Mouse (Mus musculus) limb, embryonic 15.5 days (tissue): ENCODE results near the gene Znrf1. TPM values are rescaled to one million over a fixed set of nuclear protein-coding genes. Genes with fewer than 3 reads are reported as not detected.
"Not testable (repeated sequence)": the region's sequence is repeated elsewhere in the genome, so short reads cannot be mapped to it uniquely, and the experiment has no call there.

ENCODE experiments used
- ATAC-seq: fragments of 200-750 bp; cut with Nextera tagmentation; 2 replicates; pipeline ENCODE4 v1.8.0; 2017; ENCODE audit warnings: low read depth, moderate TSS enrichment; ENCODE audit not compliant: insufficient number of reproducible peaks, low FRiP score, low TSS enrichment
- H3K27ac ChIP-seq: fragments of 300-500 bp; sonication (generic); 2 replicates; pipeline ENCODE4 v1.5.1; 2015; ENCODE audit warnings: moderate library complexity, mild to moderate bottlenecking, inconsistent platforms
- H3K27me3 ChIP-seq: fragments of 300-500 bp; sonication (generic); 2 replicates; pipeline ENCODE4 v1.6.1; 2015; ENCODE audit warnings: inconsistent platforms
- H3K36me3 ChIP-seq: fragments of 300-500 bp; sonication (generic); 2 replicates; pipeline ENCODE4 v1.6.1; 2015; ENCODE audit warnings: inconsistent platforms
- H3K4me1 ChIP-seq: fragments of 300-500 bp; sonication (generic); 2 replicates; pipeline ENCODE4 v1.6.1; 2015; ENCODE audit warnings: inconsistent platforms
- H3K4me2 ChIP-seq: fragments of 300-500 bp; sonication (generic); 2 replicates; pipeline ENCODE4 v1.6.1; 2015; ENCODE audit warnings: mild to moderate bottlenecking, inconsistent platforms
- H3K4me3 ChIP-seq: fragments of 300-500 bp; sonication (generic); 2 replicates; pipeline ENCODE4 v1.5.1; 2015; ENCODE audit warnings: mild to moderate bottlenecking, inconsistent platforms
- H3K9ac ChIP-seq: fragments of 300-500 bp; sonication (generic); 2 replicates; pipeline ENCODE4 v1.6.1; 2015; ENCODE audit warnings: inconsistent platforms
- H3K9me3 ChIP-seq: fragments of 300-500 bp; sonication (generic); 2 replicates; pipeline ENCODE4 v1.6.1; 2016; ENCODE audit warnings: inconsistent platforms
- WGBS: fragments of 180-500 bp; shearing (Covaris S2); methylation state at CpG from one replicate; pipeline ENCODE4 v1.1.7; 2015; 5-methylcytosine and 5-hydroxymethylcytosine counted together
- polyA plus RNA-seq: library from polyadenylated mRNA; unstranded; fragments of >200 nt; fragmentation: Nextera tagmentation; extraction: Ambion mirVana; gene quantifications from 2 replicates; pipeline ENCODE4 v1.2.1, GENCODE M21; 2015

Znrf1 gene
- 21.9 and 28.4 TPM in 2 replicates for polyA plus RNA-seq

GRCm38 (mm10) chr8:111536031-111536977 lies at the start of gene Znrf1:
Gene Znrf1 (plus strand): TSS chr8:111536097.
- Histone ChIP-seq H3K9ac (peak within 1 kb of the TSS; percentile 90), H3K4me1 (peaks cover 32% of the 10 kb centered on the region), H3K27me3 (no peaks in the 10 kb centered on the region), H3K27ac (peak within 1 kb of the TSS; percentile 93), H3K9me3 (no peaks in the 10 kb centered on the region), H3K4me2 (peak within 1 kb of the TSS; percentile 81), H3K4me3 (peak within 1 kb of the TSS; percentile 89), H3K36me3 (no peaks in the 10 kb centered on the region)
- peak; percentile 86 for ATAC-seq
- WGBS, result under 1% methylated on average over 64 of the region's 100 CpGs

GRCm38 (mm10) chr8:111490034-111490591 lies 45.8 kb upstream of the Znrf1 start:
- no peak overlapping the region for H3K27ac ChIP-seq
- no peak for ATAC-seq
- no peaks in the 10 kb centered on the region for H3K27me3 ChIP-seq

GRCm38 (mm10) chr8:111491191-111491590 lies 44.7 kb upstream of the Znrf1 start:
- ATAC-seq, result no peak

More at GRCm38 (mm10) chr8:111490034-111490591, 45.8 kb upstream of the Znrf1 start:
- Histone ChIP-seq H3K4me3 (no peak overlapping the region), H3K9me3 (no peaks in the 10 kb centered on the region), H3K36me3 (peaks cover 28% of the 10 kb centered on the region), H3K4me2 (no peak overlapping the region), H3K4me1 (no peaks in the 10 kb centered on the region), H3K9ac (no peak overlapping the region)
- 81% methylated on average over 10 of the region's 10 CpGs for WGBS

GRCm38 (mm10) chr8:111492508-111492907 lies 43.4 kb upstream of the Znrf1 start:
- no peaks in the 10 kb centered on the region for H3K9me3 ChIP-seq
- H3K36me3 ChIP-seq, result peaks cover 35% of the 10 kb centered on the region
- H3K27me3 ChIP-seq, result no peaks in the 10 kb centered on the region
- no peak overlapping the region for H3K9ac ChIP-seq
- no peak overlapping the region for H3K4me3 ChIP-seq
- no peak overlapping the region for H3K4me2 ChIP-seq
- H3K27ac ChIP-seq, result peak overlapping the region; percentile 74
- no peaks in the 10 kb centered on the region for H3K4me1 ChIP-seq
- no peak for ATAC-seq
- 67% methylated on average over 9 of the region's 9 CpGs for WGBS

More at GRCm38 (mm10) chr8:111491191-111491590, 44.7 kb upstream of the Znrf1 start:
- Histone ChIP-seq H3K9ac (no peak overlapping the region), H3K36me3 (peaks cover 31% of the 10 kb centered on the region), H3K4me3 (no peak overlapping the region), H3K27me3 (no peaks in the 10 kb centered on the region), H3K9me3 (no peaks in the 10 kb centered on the region), H3K4me1 (no peaks in the 10 kb centered on the region), H3K4me2 (no peak overlapping the region), H3K27ac (no peak overlapping the region)
- WGBS, result 76% methylated on average over 7 of the region's 7 CpGs

DNA sequence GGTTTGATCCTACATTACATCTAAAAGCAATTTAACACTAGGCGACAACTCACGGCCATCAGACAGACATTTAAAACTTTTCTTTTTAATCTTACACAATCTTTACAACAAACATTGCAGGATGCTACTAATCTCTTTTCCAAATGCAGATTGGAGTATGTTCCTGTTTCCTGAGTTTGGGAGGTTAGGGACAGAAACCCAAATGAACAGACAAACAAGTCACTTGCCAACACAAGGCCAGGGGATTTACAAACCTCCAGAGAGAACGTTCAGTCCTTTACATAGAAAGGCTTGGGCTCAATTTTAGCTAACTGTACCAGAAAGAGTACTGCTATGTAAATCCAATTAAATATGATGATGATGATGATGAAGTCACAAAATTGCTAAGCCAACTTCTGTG lies 42.7 kb upstream of the Znrf1 start:
- no peaks in the 10 kb centered on the region for H3K27me3 ChIP-seq
- no peak for ATAC-seq
- no peak overlapping the region for H3K9ac ChIP-seq
- H3K27ac ChIP-seq, result no peak overlapping the region
- no peak overlapping the region for H3K4me2 ChIP-seq
- no peaks in the 10 kb centered on the region for H3K9me3 ChIP-seq
- WGBS, result 86% methylated on average over 3 of the region's 3 CpGs
- no peaks in the 10 kb centered on the region for H3K4me1 ChIP-seq
- H3K4me3 ChIP-seq, result no peak overlapping the region
- peaks cover 40% of the 10 kb centered on the region for H3K36me3 ChIP-seq

- Histone ChIP-seq H3K27ac (no peak overlapping the region), H3K9ac (no peak overlapping the region), H3K4me1 (no peaks in the 10 kb centered on the region), H3K4me3 (no peak overlapping the region), H3K9me3 (no peaks in the 10 kb centered on the region), H3K27me3 (no peaks in the 10 kb centered on the region), H3K36me3 (peaks cover 61% of the 10 kb centered on the region), H3K4me2 (no peak overlapping the region)
- ATAC-seq, result no peak
- 87% methylated on average over 7 of the region's 7 CpGs for WGBS
Measured at GRCm38 (mm10) chr8:111496326-111496725, 39.6 kb upstream of the Znrf1 start.

- ATAC-seq, H3K4me3 ChIP-seq, H3K9me3 ChIP-seq, H3K9ac ChIP-seq, H3K27ac ChIP-seq, H3K4me1 ChIP-seq, H3K4me2 ChIP-seq, H3K27me3 ChIP-seq: not testable (repeated sequence)
- H3K36me3 ChIP-seq, result peaks cover 72% of the 10 kb centered on the region
- WGBS, result 87% methylated on average over 6 of the region's 6 CpGs
Measured at GRCm38 (mm10) chr8:111498249-111498648, 37.6 kb upstream of the Znrf1 start.

- Histone ChIP-seq H3K9ac (no peak overlapping the region), H3K27me3 (no peaks in the 10 kb centered on the region), H3K4me3 (no peak overlapping the region), H3K4me1 (no peaks in the 10 kb centered on the region), H3K36me3 (peaks cover 52% of the 10 kb centered on the region), H3K4me2 (no peak overlapping the region), H3K27ac (no peak overlapping the region), H3K9me3 (no peaks in the 10 kb centered on the region)
- 68% methylated on average over 11 of the region's 11 CpGs for WGBS
- ATAC-seq, result no peak
Measured at GRCm38 (mm10) chr8:111501724-111502464, 34.0 kb upstream of the Znrf1 start.

DNA sequence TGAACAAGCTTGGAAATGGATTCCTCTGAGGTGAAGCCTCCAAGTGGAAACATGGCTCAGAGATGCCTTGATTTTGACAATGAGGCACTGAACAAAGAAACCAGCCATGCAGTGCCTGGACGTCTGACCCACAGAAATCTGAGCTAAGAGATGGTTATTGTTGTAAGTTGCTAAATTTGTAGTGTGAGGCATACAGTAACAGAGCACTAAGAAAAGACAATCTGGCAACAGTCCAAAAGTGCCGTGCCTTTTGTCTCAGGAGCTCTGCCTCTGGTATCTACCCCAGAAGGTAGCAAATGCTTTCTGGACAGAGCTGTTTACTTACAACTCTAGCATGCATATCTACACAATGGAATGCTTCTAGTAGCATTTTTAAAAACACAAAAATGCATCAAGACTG lies 27.3 kb upstream of the Znrf1 start:
- Histone ChIP-seq H3K4me3 (no peak overlapping the region), H3K4me2 (no peak overlapping the region), H3K9ac (no peak overlapping the region), H3K4me1 (0 out of 2 replicates have a peak, but pooled peaks cover 3% of the 10 kb centered on the region), H3K27me3 (no peaks in the 10 kb centered on the region), H3K9me3 (no peaks in the 10 kb centered on the region), H3K27ac (no peak overlapping the region), H3K36me3 (peaks cover 2% of the 10 kb centered on the region; the same call in 1 of the 2 replicates)
- no peak for ATAC-seq
- WGBS, result 38% methylated on average over 2 of the region's 2 CpGs

DNA sequence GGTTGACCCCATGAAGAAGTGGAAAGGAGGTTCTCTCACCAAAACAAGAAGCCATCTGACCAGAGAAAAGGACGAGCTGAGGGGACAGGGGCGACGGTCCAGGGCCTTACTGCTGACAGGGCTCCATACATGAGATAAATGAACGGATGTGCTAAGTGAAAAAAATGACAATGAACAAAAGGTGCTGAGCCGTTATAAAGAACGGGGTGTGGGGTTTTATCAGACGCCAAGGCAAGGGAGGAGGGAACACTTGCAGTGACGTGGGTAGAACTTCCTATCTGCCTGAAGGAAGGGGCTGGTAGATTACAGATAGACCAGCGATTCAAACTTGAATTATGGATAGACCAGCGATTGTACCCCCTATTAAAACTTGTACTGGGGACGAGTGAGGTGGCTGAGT lies 26.6 kb upstream of the Znrf1 start:
- H3K36me3 ChIP-seq, result no peaks in the 10 kb centered on the region
- H3K4me1 ChIP-seq, result 0 out of 2 replicates have a peak, but pooled peaks cover 3% of the 10 kb centered on the region
- H3K4me2 ChIP-seq, result no peak overlapping the region
- no peak overlapping the region for H3K4me3 ChIP-seq
- no peak overlapping the region for H3K9ac ChIP-seq
- no peaks in the 10 kb centered on the region for H3K9me3 ChIP-seq
- no peaks in the 10 kb centered on the region for H3K27me3 ChIP-seq
- WGBS, result 85% methylated on average over 11 of the region's 11 CpGs
- no peak overlapping the region for H3K27ac ChIP-seq
- no peak for ATAC-seq

GRCm38 (mm10) chr8:111510401-111510800 lies 25.5 kb upstream of the Znrf1 start:
- WGBS, result 58% methylated on average over 4 of the region's 4 CpGs
- H3K4me3 ChIP-seq, result no peak overlapping the region
- no peak for ATAC-seq

More at GRCm38 (mm10) chr8:111510401-111510800, 25.5 kb upstream of the Znrf1 start:
- Histone ChIP-seq H3K9ac (no peak overlapping the region), H3K4me1 (0 out of 2 replicates have a peak, but pooled peaks cover 3% of the 10 kb centered on the region), H3K27me3 (no peaks in the 10 kb centered on the region), H3K27ac (no peak overlapping the region), H3K36me3 (0 out of 2 replicates have a peak, but pooled peaks cover under 1% of the 10 kb centered on the region), H3K4me2 (no peak overlapping the region), H3K9me3 (no peaks in the 10 kb centered on the region)
